Mouse (Mus musculus) heart, embryonic 11.5 days (tissue): ENCODE measurements around the gene Samd4. TPM values are rescaled to one million over a fixed set of nuclear protein-coding genes. Genes with fewer than 3 reads are reported as not detected.

Source experiments
- ATAC-seq: fragments of 200-750 bp; cut with Nextera tagmentation; replicated peaks from 2 replicates; pipeline ENCODE4 v1.8.0; 2017; ENCODE audit warnings: moderate library complexity; ENCODE audit not compliant: insufficient number of reproducible peaks, low FRiP score, low TSS enrichment
- H3K27ac ChIP-seq: fragments of 300-500 bp; sonication (generic); 2 replicates; pipeline ENCODE4 v1.5.1; 2014; ENCODE audit warnings: mild to moderate bottlenecking, low read depth, low read length
- H3K27me3 ChIP-seq: fragments of 300-500 bp; sonication (generic); 2 replicates; pipeline ENCODE4 v1.6.1; 2014; ENCODE audit warnings: mild to moderate bottlenecking, low read length, mixed read lengths; ENCODE audit not compliant: control insufficient read depth, insufficient read depth
- H3K36me3 ChIP-seq: fragments of 300-500 bp; sonication (generic); 2 replicates; pipeline ENCODE4 v1.6.1; 2014; ENCODE audit warnings: mild to moderate bottlenecking, low read length, moderate library complexity, mixed read lengths; ENCODE audit not compliant: control insufficient read depth, insufficient read depth
- H3K4me1 ChIP-seq: fragments of 300-500 bp; sonication (generic); 2 replicates; pipeline ENCODE4 v1.6.1; 2014; ENCODE audit warnings: low read length; ENCODE audit not compliant: control insufficient read depth, insufficient read depth
- H3K4me2 ChIP-seq: fragments of 300-500 bp; sonication (generic); 2 replicates; pipeline ENCODE4 v1.6.1; 2014; ENCODE audit warnings: mild to moderate bottlenecking, moderate library complexity
- H3K4me3 ChIP-seq: fragments of 300-500 bp; sonication (generic); 2 replicates; pipeline ENCODE4 v1.5.1; 2014; ENCODE audit warnings: low read depth, low read length
- H3K9ac ChIP-seq: fragments of 300-500 bp; sonication (generic); 2 replicates; pipeline ENCODE4 v1.6.1; 2014; ENCODE audit warnings: mild to moderate bottlenecking, low read depth, low read length, moderate library complexity
- H3K9me3 ChIP-seq: fragments of 300-500 bp; sonication (generic); replicated peaks from 2 replicates; pipeline ENCODE4 v1.6.1; 2016; ENCODE audit warnings: low read length; ENCODE audit not compliant: control insufficient read depth
- WGBS: fragments of 180-500 bp; shearing (Covaris S2); extraction: QIAGEN DNeasy Blood & Tissue Kit; methylation state at CpG from one replicate; pipeline ENCODE4 v1.1.7; 2014; ENCODE audit not compliant: insufficient replicate concordance; 5-methylcytosine and 5-hydroxymethylcytosine counted together
- polyA plus RNA-seq: library from polyadenylated mRNA; unstranded; fragments of >200 nt; fragmentation: Nextera tagmentation; extraction: Ambion mirVana; gene quantifications from 2 replicates; pipeline ENCODE4 v1.2.1, GENCODE M21; 2014

Gene Samd4
- polyA plus RNA-seq, 1 experiment from 2014 or later: 13.1 TPM

GRCm38 (mm10) chr14:46915555-46915954, 32.9 kb downstream of the Samd4 start:
- Histone ChIP-seq H3K9ac (no peak overlapping the region), H3K27ac (no peak overlapping the region), H3K9me3 (no peaks in the 10 kb centered on the region), H3K4me1 (peaks cover 16% of the 10 kb centered on the region), H3K4me3 (no peak overlapping the region), H3K27me3 (no peaks in the 10 kb centered on the region), H3K4me2 (no peak overlapping the region), H3K36me3 (no peaks in the 10 kb centered on the region)
- no peak for ATAC-seq
- WGBS: 51% methylated on average over 6 of the region's 6 CpGs

GRCm38 (mm10) chr14:46916581-46916980, 33.9 kb downstream of the Samd4 start:
- Histone ChIP-seq H3K9me3 (no peaks in the 10 kb centered on the region), H3K4me2 (no peak overlapping the region), H3K27ac (no peak overlapping the region), H3K36me3 (no peaks in the 10 kb centered on the region), H3K4me1 (peaks cover 25% of the 10 kb centered on the region), H3K4me3 (no peak overlapping the region), H3K9ac (no peak overlapping the region), H3K27me3 (no peaks in the 10 kb centered on the region)
- ATAC-seq: no peak
- WGBS: 81% methylated on average over 4 of the region's 4 CpGs

GRCm38 (mm10) chr14:46917136-46917535, 34.5 kb downstream of the Samd4 start:
- ATAC-seq: no peak
- no peak overlapping the region for H3K27ac ChIP-seq
- no peak overlapping the region for H3K4me3 ChIP-seq
- H3K36me3 ChIP-seq: no peaks in the 10 kb centered on the region
- 84% methylated on average over 5 of the region's 5 CpGs for WGBS
- H3K4me2 ChIP-seq: no peak overlapping the region
- H3K4me1 ChIP-seq: peaks cover 26% of the 10 kb centered on the region
- no peaks in the 10 kb centered on the region for H3K27me3 ChIP-seq
- H3K9ac ChIP-seq: no peak overlapping the region
- no peaks in the 10 kb centered on the region for H3K9me3 ChIP-seq

- Histone ChIP-seq H3K9me3 (no peaks in the 10 kb centered on the region), H3K9ac (no peak overlapping the region), H3K4me2 (no peak overlapping the region), H3K4me3 (no peak overlapping the region), H3K4me1 (peaks cover 26% of the 10 kb centered on the region), H3K27ac (no peak overlapping the region), H3K27me3 (no peaks in the 10 kb centered on the region), H3K36me3 (no peaks in the 10 kb centered on the region)
- 86% methylated on average over 3 of the region's 3 CpGs for WGBS
- no peak for ATAC-seq
These were observed 34.9 kb downstream of the Samd4 start for GRCm38 (mm10) chr14:46917581-46917980.

- no peak overlapping the region for H3K27ac ChIP-seq
- no peaks in the 10 kb centered on the region for H3K36me3 ChIP-seq
- no peak for ATAC-seq
- no peak overlapping the region for H3K4me2 ChIP-seq
- H3K4me1 ChIP-seq: peaks cover 27% of the 10 kb centered on the region
- H3K9ac ChIP-seq: no peak overlapping the region
- H3K9me3 ChIP-seq: no peaks in the 10 kb centered on the region
- no peaks in the 10 kb centered on the region for H3K27me3 ChIP-seq
- 67% methylated on average over 5 of the region's 5 CpGs for WGBS
- H3K4me3 ChIP-seq: no peak overlapping the region
These were observed 37.8 kb downstream of the Samd4 start for GRCm38 (mm10) chr14:46920496-46920895.

GRCm38 (mm10) chr14:46921178-46921975, 38.7 kb downstream of the Samd4 start:
- no peaks in the 10 kb centered on the region for H3K27me3 ChIP-seq
- H3K4me3 ChIP-seq: no peak overlapping the region
- no peak overlapping the region for H3K9ac ChIP-seq
- H3K4me2 ChIP-seq: no peak overlapping the region
- H3K27ac ChIP-seq: no peak overlapping the region
- H3K9me3 ChIP-seq: no peaks in the 10 kb centered on the region
- peaks cover 22% of the 10 kb centered on the region for H3K4me1 ChIP-seq
- ATAC-seq: no peak
- H3K36me3 ChIP-seq: no peaks in the 10 kb centered on the region
- 36% methylated on average over 9 of the region's 9 CpGs for WGBS

- H3K4me2 ChIP-seq: no peak overlapping the region
- H3K27me3 ChIP-seq: no peaks in the 10 kb centered on the region
- WGBS: 60% methylated on average over 10 of the region's 10 CpGs
- H3K9me3 ChIP-seq: no peaks in the 10 kb centered on the region
- no peak for ATAC-seq
- H3K4me1 ChIP-seq: peaks cover 22% of the 10 kb centered on the region
- no peak overlapping the region for H3K4me3 ChIP-seq
- H3K9ac ChIP-seq: no peak overlapping the region
- no peaks in the 10 kb centered on the region for H3K36me3 ChIP-seq
- H3K27ac ChIP-seq: no peak overlapping the region
These were observed 41.3 kb downstream of the Samd4 start for GRCm38 (mm10) chr14:46923931-46924330.

- Histone ChIP-seq H3K9me3 (no peaks in the 10 kb centered on the region), H3K4me2 (no peak overlapping the region), H3K4me3 (no peak overlapping the region), H3K9ac (no peak overlapping the region), H3K36me3 (no peaks in the 10 kb centered on the region), H3K27ac (no peak overlapping the region), H3K27me3 (no peaks in the 10 kb centered on the region), H3K4me1 (peaks cover 22% of the 10 kb centered on the region)
- 88% methylated on average over 5 of the region's 5 CpGs for WGBS
- ATAC-seq: no peak
These were observed 41.8 kb downstream of the Samd4 start for GRCm38 (mm10) chr14:46924422-46924821.

GRCm38 (mm10) chr14:46928556-46928955, 45.9 kb downstream of the Samd4 start:
- no peak overlapping the region for H3K9ac ChIP-seq
- H3K27me3 ChIP-seq: no peaks in the 10 kb centered on the region
- no peak overlapping the region for H3K4me2 ChIP-seq
- H3K9me3 ChIP-seq: no peaks in the 10 kb centered on the region
- 82% methylated on average over 6 of the region's 6 CpGs for WGBS
- H3K4me1 ChIP-seq: peaks cover 16% of the 10 kb centered on the region; the same call in 1 of the 2 replicates
- no peak for ATAC-seq
- no peaks in the 10 kb centered on the region for H3K36me3 ChIP-seq
- no peak overlapping the region for H3K27ac ChIP-seq
- H3K4me3 ChIP-seq: no peak overlapping the region
